Mouse (Mus musculus) myocyte (in vitro differentiated cells): ENCODE data around the gene Cnfn. TPM values are rescaled to one million over a fixed set of nuclear protein-coding genes. Genes with fewer than 3 reads are reported as not detected.

ENCODE experiments used
- H3K27me3 ChIP-seq: one replicate; pipeline ENCODE4 v1.6.1; 2011; ENCODE audit not compliant: control insufficient read depth, insufficient read depth, insufficient read length
- H3K36me3 ChIP-seq: one replicate; pipeline ENCODE4 v1.6.1; 2011; ENCODE audit not compliant: control insufficient read depth, insufficient read depth
- H3K4me2 ChIP-seq: one replicate; pipeline ENCODE4 v1.6.1; 2011; ENCODE audit warnings: low read depth, control low read depth
- H3K4me3 ChIP-seq: one replicate; pipeline ENCODE4 v1.5.1; 2011; ENCODE audit warnings: mild to moderate bottlenecking, control low read depth, moderate library complexity
- H3K79me2 ChIP-seq: one replicate; pipeline ENCODE4 v1.6.1; 2011; ENCODE audit not compliant: control insufficient read depth, insufficient read depth
- H3ac ChIP-seq: one replicate; pipeline ENCODE4 v1.6.1; 2011; ENCODE audit not compliant: control insufficient read depth, insufficient read length
- CEBPB ChIP-seq: IDR thresholded peaks from 2 replicates; pipeline ENCODE4 v1.6.1; 2011; ENCODE audit warnings: mild to moderate bottlenecking, moderate library complexity; ENCODE audit not compliant: poor library complexity, insufficient read depth, severe bottlenecking
- E2F4 ChIP-seq: IDR thresholded peaks from one replicate; pipeline ENCODE4 v1.6.1; 2011; ENCODE audit warnings: mild to moderate bottlenecking, control low read depth, moderate library complexity; ENCODE audit not compliant: insufficient read depth
- MAX ChIP-seq: IDR thresholded peaks from one replicate; pipeline ENCODE4 v1.6.1; 2011; ENCODE audit warnings: low read depth, mild to moderate bottlenecking, control low read depth
- MYOD1 ChIP-seq, 3 experiments: IDR thresholded peaks; one replicate each; pipeline ENCODE4 v1.6.1; 2011; ENCODE audit warnings: control low read depth in 2 of 3, low read depth in 2 of 3, mild to moderate bottlenecking in 2 of 3, moderate library complexity in 1 of 3; ENCODE audit not compliant: insufficient read length in 2 of 3, control insufficient read depth in 1 of 3
- MYOG ChIP-seq, 3 experiments: IDR thresholded peaks; one replicate each; pipeline ENCODE4 v1.6.1; 2011; ENCODE audit warnings: control low read depth in 2 of 3, low read depth in 2 of 3, mild to moderate bottlenecking in 2 of 3; ENCODE audit not compliant: insufficient read length in 2 of 3, control insufficient read depth in 1 of 3, insufficient read depth in 1 of 3
- POLR2A ChIP-seq: IDR thresholded peaks from one replicate; pipeline ENCODE4 v1.6.1; 2011; ENCODE audit warnings: low read depth, mild to moderate bottlenecking, control low read depth, moderate library complexity; ENCODE audit not compliant: insufficient read length
- POLR2AphosphoS2 ChIP-seq: IDR thresholded peaks from one replicate; pipeline ENCODE4 v1.6.1; 2011; ENCODE audit warnings: low read depth, control low read depth; ENCODE audit not compliant: insufficient read length
- REST ChIP-seq: IDR thresholded peaks from one replicate; pipeline ENCODE4 v1.6.1; 2011; ENCODE audit warnings: mild to moderate bottlenecking, control low read depth, moderate library complexity; ENCODE audit not compliant: insufficient read depth, insufficient read length
- SRF ChIP-seq: IDR thresholded peaks from one replicate; pipeline ENCODE4 v1.6.1; 2011; ENCODE audit warnings: low read depth; ENCODE audit not compliant: control insufficient read depth, insufficient read length
- TCF12 ChIP-seq: IDR thresholded peaks from one replicate; pipeline ENCODE4 v1.6.1; 2011; ENCODE audit warnings: mild to moderate bottlenecking, control low read depth; ENCODE audit not compliant: poor library complexity, insufficient read depth, severe bottlenecking
- TCF3 ChIP-seq: IDR thresholded peaks from one replicate; pipeline ENCODE4 v1.6.1; 2011; ENCODE audit warnings: low read depth, control low read depth; ENCODE audit not compliant: insufficient read length
- USF1 ChIP-seq: IDR thresholded peaks from one replicate; pipeline ENCODE4 v1.6.1; 2011; ENCODE audit warnings: low read depth, mild to moderate bottlenecking, control low read depth, moderate library complexity
- polyA plus RNA-seq: library from polyadenylated mRNA; unstranded; fragments of >200 nt; fragmentation: generic; extraction: Trizol; gene quantifications from one replicate; pipeline ENCODE4 v1.2.1, GENCODE M21; 2012; ENCODE audit warnings: missing spikeins

The Cnfn gene
- polyA plus RNA-seq, 1 experiment = not detected

DNA sequence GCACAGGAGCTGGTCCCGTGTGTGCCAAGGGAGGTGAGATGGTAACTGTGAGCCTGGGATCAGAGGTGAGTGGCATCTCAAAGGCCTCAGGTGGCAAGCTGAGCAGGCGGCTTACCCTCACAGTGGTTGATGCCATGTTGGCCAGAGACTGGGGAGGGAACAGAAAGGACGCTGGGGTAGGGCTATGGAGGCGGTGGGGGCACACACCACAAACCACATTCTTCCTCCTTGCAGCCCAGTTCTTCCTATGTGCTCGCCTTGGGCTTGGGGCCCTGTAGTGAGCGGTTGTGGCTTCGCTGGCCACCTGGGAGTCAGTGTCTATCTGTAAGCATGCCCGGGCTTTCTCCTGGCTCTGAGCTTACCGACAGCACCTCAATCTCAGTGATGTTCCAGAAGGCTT lies 15.3 kb upstream of the Cnfn start:
- no peaks in the 10 kb centered on the region for H3K79me2 ChIP-seq
- TF ChIP-seq E2F4 (no peak), CEBPB (no peak), MAX (no peak)
- H3K27me3 ChIP-seq = no peaks in the 10 kb centered on the region
- H3K36me3 ChIP-seq = no peaks in the 10 kb centered on the region
- H3K4me2 ChIP-seq = no peak overlapping the region
- H3ac ChIP-seq = no peak overlapping the region
- no peak overlapping the region for H3K4me3 ChIP-seq

DNA sequence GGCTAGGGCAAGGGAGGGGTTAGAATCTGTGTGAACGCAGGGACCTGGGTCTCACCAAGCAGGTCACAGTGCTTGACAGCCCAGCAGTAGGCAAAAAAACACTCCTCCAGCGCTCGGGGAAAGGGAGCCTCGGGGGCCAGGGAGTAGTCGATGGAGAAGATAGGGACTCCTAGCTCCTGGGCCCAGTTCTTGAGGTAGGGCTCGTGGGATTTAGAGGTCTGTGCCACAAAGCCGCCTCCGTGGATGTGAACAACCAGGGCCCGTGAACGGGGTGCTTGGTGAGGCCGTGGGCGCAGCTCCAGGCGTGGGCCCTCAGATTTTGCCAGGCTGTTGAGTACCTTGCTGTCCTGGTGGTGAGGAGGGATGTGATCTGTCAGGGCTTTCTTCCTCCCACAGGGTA lies 14.8 kb upstream of the Cnfn start:
- Histone ChIP-seq H3K79me2 (no peaks in the 10 kb centered on the region), H3K4me3 (no peak overlapping the region), H3ac (no peak overlapping the region), H3K27me3 (no peaks in the 10 kb centered on the region), H3K36me3 (no peaks in the 10 kb centered on the region), H3K4me2 (no peak overlapping the region)
- no peak for TF ChIP-seq REST
- TF ChIP-seq MAX = no peak
- no peak for TF ChIP-seq TCF3
- no peak for TF ChIP-seq POLR2A
- TF ChIP-seq MYOG (IDR thresholded peaks at IDR 0.05; ENCODE audit: control insufficient read depth in 1 of 3, insufficient read depth in 1 of 3, insufficient read length in 2 of 3, low read depth in 2 of 3) = no peak
- TF ChIP-seq POLR2AphosphoS2 = no peak
- TF ChIP-seq USF1 = no peak
- no peak for TF ChIP-seq SRF
- no peak for TF ChIP-seq MYOD1 (IDR thresholded peaks at IDR 0.05; ENCODE audit: control insufficient read depth in 1 of 3, insufficient read length in 2 of 3, low read depth in 2 of 3)
- TF ChIP-seq E2F4 = no peak
- TF ChIP-seq CEBPB = no peak
- TF ChIP-seq TCF12 = no peak

DNA sequence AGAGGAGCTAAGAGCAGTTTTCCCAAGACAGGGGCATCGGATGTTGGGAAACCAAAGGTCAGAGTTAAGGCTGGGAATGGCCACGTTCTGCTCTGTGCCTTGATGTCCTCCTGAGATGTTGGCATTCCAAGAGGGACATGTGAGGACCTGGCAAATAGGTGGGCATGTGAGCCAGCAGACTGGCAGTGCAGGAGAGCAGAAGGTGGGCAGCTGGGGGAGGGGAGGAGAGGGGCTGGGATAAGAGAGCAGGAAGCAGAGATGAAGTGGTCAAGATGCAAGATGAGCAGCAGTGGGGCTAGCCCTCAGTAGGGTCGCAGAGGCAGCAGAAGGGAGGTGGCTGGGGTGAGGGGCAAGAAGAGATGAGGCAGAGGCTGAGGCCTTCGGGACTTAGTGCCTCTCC lies 14.4 kb upstream of the Cnfn start:
- Histone ChIP-seq H3ac (no peak overlapping the region), H3K79me2 (no peaks in the 10 kb centered on the region), H3K27me3 (no peaks in the 10 kb centered on the region), H3K4me2 (no peak overlapping the region), H3K36me3 (no peaks in the 10 kb centered on the region), H3K4me3 (no peak overlapping the region)
- TF ChIP-seq MYOD1 (IDR thresholded peaks at IDR 0.05; ENCODE audit: control insufficient read depth in 1 of 3, insufficient read length in 2 of 3, low read depth in 2 of 3) (no peak), MAX (no peak), MYOG (IDR thresholded peaks at IDR 0.05; ENCODE audit: control insufficient read depth in 1 of 3, insufficient read depth in 1 of 3, insufficient read length in 2 of 3, low read depth in 2 of 3) (no peak), SRF (no peak), USF1 (no peak), E2F4 (no peak), TCF12 (no peak), TCF3 (no peak)

DNA sequence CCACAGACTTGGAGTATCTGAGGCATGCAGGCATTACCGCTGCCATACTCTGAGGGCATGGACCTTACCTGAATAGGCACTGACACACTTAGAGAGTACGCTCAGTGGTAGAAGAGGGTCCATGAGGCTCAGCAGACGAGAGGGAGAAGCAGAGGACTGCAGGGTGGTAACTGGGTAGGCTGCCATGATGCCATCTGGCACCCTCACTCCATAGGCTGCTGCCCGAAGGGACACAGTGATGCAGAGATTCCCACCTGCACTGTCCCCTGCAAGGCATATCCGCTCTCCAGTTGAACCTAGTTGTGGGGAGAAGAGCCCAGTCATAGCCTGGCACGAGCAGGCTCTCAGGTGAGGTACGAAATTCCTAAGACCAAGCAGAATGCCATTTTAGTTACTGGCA lies 13.9 kb upstream of the Cnfn start:
- no peak for TF ChIP-seq POLR2A
- no peak for TF ChIP-seq TCF3
- no peak for TF ChIP-seq TCF12
- no peak for TF ChIP-seq USF1
- no peak for TF ChIP-seq MYOG (IDR thresholded peaks at IDR 0.05; ENCODE audit: control insufficient read depth in 1 of 3, insufficient read depth in 1 of 3, insufficient read length in 2 of 3, low read depth in 2 of 3)
- TF ChIP-seq MAX = no peak
- TF ChIP-seq POLR2AphosphoS2 = no peak
- no peak for TF ChIP-seq MYOD1 (IDR thresholded peaks at IDR 0.05; ENCODE audit: control insufficient read depth in 1 of 3, insufficient read length in 2 of 3, low read depth in 2 of 3)
- TF ChIP-seq CEBPB = no peak
- no peak for TF ChIP-seq E2F4
- no peak for TF ChIP-seq SRF
- H3K79me2 ChIP-seq = no peaks in the 10 kb centered on the region
- H3ac ChIP-seq = no peak overlapping the region
- no peak overlapping the region for H3K4me2 ChIP-seq
- H3K4me3 ChIP-seq = no peak overlapping the region
- H3K36me3 ChIP-seq = no peaks in the 10 kb centered on the region
- no peaks in the 10 kb centered on the region for H3K27me3 ChIP-seq

DNA sequence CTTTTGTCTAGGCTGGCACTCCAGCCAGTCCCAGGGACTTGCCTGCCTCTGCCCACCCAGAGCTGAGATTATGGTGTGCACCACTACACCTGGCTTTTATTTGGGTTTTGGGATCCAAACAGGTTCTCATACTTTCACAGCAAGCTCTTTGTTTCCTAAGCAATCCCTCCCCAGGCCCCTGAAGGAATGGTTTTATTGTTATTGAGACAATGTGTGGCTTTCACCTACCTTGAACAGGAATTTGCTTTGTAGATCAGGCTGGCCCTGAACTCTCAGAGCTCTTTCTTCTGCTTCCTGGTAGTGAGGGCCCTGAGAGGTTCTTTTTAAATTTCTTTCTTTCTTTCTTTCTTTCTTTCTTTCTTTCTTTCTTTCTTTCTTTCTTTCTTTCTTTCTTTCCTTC lies 13.0 kb upstream of the Cnfn start:
- Histone ChIP-seq H3ac (no peak overlapping the region), H3K4me2 (no peak overlapping the region), H3K27me3 (no peaks in the 10 kb centered on the region), H3K36me3 (no peaks in the 10 kb centered on the region), H3K4me3 (no peak overlapping the region), H3K79me2 (no peaks in the 10 kb centered on the region)
- TF ChIP-seq E2F4 = no peak
- no peak for TF ChIP-seq POLR2AphosphoS2
- TF ChIP-seq MAX = no peak

DNA sequence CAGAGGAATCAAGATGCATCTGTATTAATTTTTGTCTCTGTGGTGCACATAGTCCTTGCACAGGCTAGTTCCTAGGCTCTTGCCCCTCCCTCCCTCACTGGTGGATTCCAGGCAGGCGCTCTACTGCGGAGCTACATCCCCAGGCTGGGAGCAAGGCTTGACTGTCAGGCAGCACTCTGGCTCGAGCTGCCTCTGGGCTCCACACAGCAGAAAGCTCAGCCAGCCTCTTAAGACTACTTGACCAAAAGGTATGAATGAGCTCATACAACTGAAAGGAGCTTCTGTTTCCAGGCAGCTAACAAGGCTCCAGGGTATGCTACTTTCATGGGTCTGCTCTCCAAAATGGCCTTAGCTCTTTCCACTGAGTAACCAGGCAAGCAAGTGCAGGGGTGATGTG lies 11.8 kb upstream of the Cnfn start:
- no peak overlapping the region for H3ac ChIP-seq
- no peak overlapping the region for H3K4me3 ChIP-seq
- H3K36me3 ChIP-seq = no peaks in the 10 kb centered on the region
- TF ChIP-seq SRF (no peak), E2F4 (no peak), MYOG (IDR thresholded peaks at IDR 0.05; ENCODE audit: control insufficient read depth in 1 of 3, insufficient read depth in 1 of 3, insufficient read length in 2 of 3, low read depth in 2 of 3) (no peak), CEBPB (no peak), MYOD1 (IDR thresholded peaks at IDR 0.05; ENCODE audit: control insufficient read depth in 1 of 3, insufficient read length in 2 of 3, low read depth in 2 of 3) (no peak), USF1 (no peak), TCF12 (no peak), POLR2A (no peak), POLR2AphosphoS2 (no peak), TCF3 (no peak), MAX (no peak), REST (no peak)
- H3K4me2 ChIP-seq = no peak overlapping the region
- H3K27me3 ChIP-seq = no peaks in the 10 kb centered on the region
- no peaks in the 10 kb centered on the region for H3K79me2 ChIP-seq
